In the genomic region with DNA sequence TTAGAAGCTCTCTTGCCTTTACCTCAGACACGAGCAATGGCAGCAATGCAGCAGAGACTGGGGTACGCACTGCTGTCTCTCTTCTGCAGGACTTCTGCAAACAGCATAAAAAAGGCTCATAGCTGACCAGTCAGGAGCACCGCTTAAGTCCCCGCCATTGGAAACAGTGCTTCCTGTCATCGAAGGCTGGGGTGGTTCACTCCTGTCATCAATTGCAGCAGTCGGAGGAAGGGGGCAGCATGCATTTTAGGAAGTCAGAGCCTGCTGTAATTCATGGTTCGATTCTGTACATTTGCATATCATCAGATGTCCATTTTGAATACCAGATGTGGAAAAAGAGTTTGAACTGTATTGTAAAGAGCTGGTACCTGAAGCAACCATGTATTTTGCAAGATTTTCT, we compare ENCODE assay signal across 22 mouse cellular contexts. TPM values are rescaled to one million over a fixed set of nuclear protein-coding genes. Genes with fewer than 3 reads are reported as not detected.
"Had no signal": no experiment of that assay in that cellular context is flagged by ENCODE, and none has a peak within 500 bp of the region (broad histone marks: within the 10 kb centered on the region; RNA-seq: fewer than 3 reads in every experiment).

No protein-coding gene starts in this region.

- H3K9me3 ChIP-seq: intestine, embryonic 15.5 days; limb, embryonic 15.5 days; liver, embryonic 12.5 days; megakaryocyte, embryonic 14.5 days; neural tube, embryonic 15.5 days had no signal

- H3K9ac ChIP-seq: intestine, embryonic 15.5 days; limb, embryonic 15.5 days; liver, embryonic 12.5 days; neural tube, embryonic 15.5 days had no signal

- H3K27me3 ChIP-seq: intestine, embryonic 15.5 days; limb, embryonic 15.5 days; liver, embryonic 12.5 days; neural tube, embryonic 15.5 days had no signal

- H3K27ac ChIP-seq: intestine, embryonic 15.5 days; limb, embryonic 15.5 days; liver, embryonic 12.5 days; neural tube, embryonic 15.5 days; stomach, postnatal 0 days had no signal

- H3K36me3 ChIP-seq: intestine, embryonic 15.5 days; limb, embryonic 15.5 days; liver, embryonic 12.5 days; neural tube, embryonic 15.5 days had no signal

- H3K4me2 ChIP-seq: intestine, embryonic 15.5 days; limb, embryonic 15.5 days; liver, embryonic 12.5 days; midbrain, embryonic 11.5 days; neural tube, embryonic 15.5 days had no signal

- H3K4me3 ChIP-seq: intestine, embryonic 15.5 days; limb, embryonic 15.5 days; liver, embryonic 12.5 days; megakaryocyte, embryonic 14.5 days; neural tube, embryonic 15.5 days had no signal

- DNase-seq: kidney, adult 18-20 months; kidney, postnatal 14 days; lung, postnatal 10 days; lung, postnatal 4 days; right cerebral cortex, adult 18-20 months; right cerebral cortex, postnatal 25 days; thymus, adult 2 months; thymus, postnatal 4 days had no signal

- ATAC-seq: intestine, embryonic 15.5 days; liver, embryonic 12.5 days; midbrain, embryonic 16.5 days had no signal

- H3K4me1 ChIP-seq: intestine, embryonic 15.5 days; limb, embryonic 15.5 days; neural tube, embryonic 15.5 days had no signal

RNA-seq across cellular contexts. Expression of a gene that starts 42.9 kb away (rescaled TPM):
- total RNA-seq: left cerebral cortex, adult 8-10 months had no signal
- polyA plus RNA-seq: intestine, embryonic 15.5 days; kidney, embryonic 14.5 days; limb, embryonic 11.5 days; limb, embryonic 15.5 days; liver, embryonic 16.5 days; midbrain, embryonic 11.5 days; midbrain, embryonic 16.5 days; neural tube, embryonic 11.5 days; neural tube, embryonic 15.5 days; small intestine, adult 2 months; stomach, postnatal 0 days; thymus, adult 2 months had no signal
